Mouse (Mus musculus): Measurements from ENCODE around the gene Psmb3. TPM values are rescaled to one million over a fixed set of nuclear protein-coding genes. Genes with fewer than 3 reads are reported as not detected.
A peak's percentile ranks its signal among the peaks of the same experiment; 100 is the strongest.
"Not testable (repeated sequence)": the region's sequence is repeated elsewhere in the genome, so short reads cannot be mapped to it uniquely, and the experiment has no call there.

The Psmb3 gene
- polyA plus RNA-seq, 1 experiment = 397 TPM

DNA sequence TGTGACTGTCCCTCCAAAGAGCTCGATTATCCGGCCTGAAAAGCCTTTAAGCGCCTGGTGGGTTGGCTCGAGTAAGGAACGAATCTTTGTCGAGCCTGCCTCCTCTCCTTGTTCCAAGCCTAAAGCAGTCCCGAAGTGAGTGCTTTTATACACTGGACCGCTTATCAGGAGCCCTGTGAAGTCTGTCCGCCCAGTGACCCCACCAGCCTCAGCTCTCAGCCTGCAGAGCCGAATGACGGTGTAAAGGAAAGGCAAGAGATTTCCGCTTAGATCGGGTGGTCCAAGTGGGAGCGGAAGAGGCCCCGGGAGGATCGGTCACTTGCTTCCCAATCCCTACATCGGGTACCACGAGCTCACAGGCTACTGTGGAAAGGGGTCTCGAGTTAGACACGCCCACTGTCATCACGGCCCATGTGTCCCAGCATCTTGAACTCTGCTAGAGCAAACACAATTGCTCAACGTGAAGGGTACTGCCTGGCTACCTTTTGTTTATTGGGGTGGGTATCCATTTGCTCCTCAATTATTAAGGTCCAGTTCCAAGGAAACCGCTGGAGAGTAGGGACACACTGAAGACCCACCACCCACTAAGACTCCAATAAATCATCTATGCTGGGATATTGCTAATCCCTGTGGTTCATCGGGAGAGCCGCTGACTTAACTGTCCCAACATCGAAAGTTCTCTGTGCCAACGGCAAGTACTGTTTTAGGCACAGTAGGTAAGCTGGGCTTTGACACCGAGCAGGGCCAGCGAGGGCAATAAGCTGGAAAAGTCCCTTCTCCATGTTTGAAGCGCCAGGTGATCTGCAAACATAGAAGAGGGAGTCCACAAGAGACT lies 2.2 kb upstream of the Psmb3 start:
- peak overlapping the region; percentile 79 for H3K4me3 ChIP-seq (ENCODE audit: insufficient read depth, low read depth, low read length)
- WGBS = 26% methylated on average over 30 of the region's 30 CpGs
- H3K27ac ChIP-seq (ENCODE audit: insufficient read depth, low read depth, low read length) = peak overlapping the region; percentile 98
- peak; percentile 40 for DNase-seq
- TF ChIP-seq POLR2A (IDR thresholded peaks at IDR 0.05; ENCODE audit: low read depth, low read length) = no peak
- TF ChIP-seq CTCF (conservative IDR thresholded peaks at IDR 0.05; ENCODE audit: insufficient read depth, insufficient read length, low read depth, low read length) = no peak
- H3K4me1 ChIP-seq (ENCODE audit: control insufficient read depth, insufficient read depth, low read length) = peaks cover 13% of the 10 kb centered on the region; the same call in 1 of the 2 replicates
- H3K36me3 ChIP-seq (ENCODE audit: control insufficient read depth, insufficient read depth, low read length) = no peaks in the 10 kb centered on the region
- no peaks in the 10 kb centered on the region for H3K27me3 ChIP-seq (replicated peaks; ENCODE audit: control insufficient read depth, insufficient read depth, low read length)

DNA sequence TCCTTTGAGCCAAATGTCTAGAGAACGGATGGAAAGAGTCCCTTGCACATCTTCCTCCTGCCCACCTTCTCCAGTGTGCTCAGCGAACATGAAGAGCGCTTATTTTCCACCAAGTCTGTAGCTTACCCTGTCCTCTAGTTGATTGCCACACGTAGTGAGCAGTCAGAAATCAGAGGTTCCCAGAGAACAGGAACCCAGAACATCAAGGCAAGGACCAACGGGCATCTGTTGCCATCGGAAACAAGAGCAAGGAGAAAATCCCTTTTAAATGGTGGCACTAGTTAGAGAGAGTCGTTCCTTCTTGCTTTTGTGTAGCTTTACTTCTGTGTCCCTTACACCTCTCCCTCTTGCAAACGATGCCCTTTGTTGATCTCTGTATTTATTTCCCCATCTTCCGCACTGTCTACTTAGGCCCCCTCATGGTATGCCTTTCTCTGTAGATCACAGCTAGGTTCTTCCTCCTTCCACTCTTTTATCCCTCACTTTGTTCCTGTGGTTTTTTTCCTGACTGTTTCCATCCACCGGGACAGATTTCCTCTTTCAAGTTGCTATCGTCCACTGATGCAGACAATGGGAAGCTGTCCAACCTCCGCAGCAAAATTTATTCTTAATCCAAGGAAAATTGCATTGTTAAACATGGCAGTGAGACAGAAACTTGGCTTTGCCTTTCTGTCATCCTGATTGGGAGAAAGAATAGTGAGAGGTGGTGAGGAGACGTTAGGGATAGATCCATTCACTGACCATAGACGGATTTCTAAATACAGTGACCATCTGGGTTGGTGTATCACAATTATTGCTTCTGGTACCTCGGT lies 1.4 kb upstream of the Psmb3 start:
- no peaks in the 10 kb centered on the region for H3K36me3 ChIP-seq (ENCODE audit: control insufficient read depth, insufficient read depth, low read length)
- TF ChIP-seq CTCF (conservative IDR thresholded peaks at IDR 0.05; ENCODE audit: insufficient read depth, insufficient read length, low read depth, low read length) (no peak), POLR2A (IDR thresholded peaks at IDR 0.05; ENCODE audit: low read depth, low read length) (no peak)
- peaks cover 13% of the 10 kb centered on the region; the same call in 1 of the 2 replicates for H3K4me1 ChIP-seq (ENCODE audit: control insufficient read depth, insufficient read depth, low read length)
- DNase-seq = no peak
- H3K4me3 ChIP-seq (ENCODE audit: insufficient read depth, low read depth, low read length) = no peak overlapping the region
- 54% methylated on average over 15 of the region's 15 CpGs for WGBS
- H3K27ac ChIP-seq (ENCODE audit: insufficient read depth, low read depth, low read length) = no peak overlapping the region
- no peaks in the 10 kb centered on the region for H3K27me3 ChIP-seq (replicated peaks; ENCODE audit: control insufficient read depth, insufficient read depth, low read length)

DNA sequence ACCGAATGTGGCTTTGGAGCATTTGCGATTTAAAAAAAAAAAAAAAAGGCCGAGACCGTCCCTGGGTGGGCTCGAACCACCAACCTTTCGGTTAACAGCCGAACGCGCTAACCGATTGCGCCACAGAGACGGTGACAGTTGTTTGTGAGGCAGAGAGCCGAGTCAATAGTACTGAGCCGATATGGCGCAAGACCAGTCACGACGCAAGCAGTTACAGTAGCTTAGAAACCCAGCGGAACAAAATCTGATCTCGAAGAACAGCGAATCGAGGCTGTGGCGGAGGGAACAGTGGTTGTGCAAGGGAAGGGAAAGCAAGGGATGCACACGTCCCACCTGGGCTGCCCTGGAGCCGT lies 830 bp upstream of the Psmb3 start:
- Histone ChIP-seq H3K4me3 (ENCODE audit: insufficient read depth, low read depth, low read length) (peak overlapping the region; percentile 78), H3K4me1 (ENCODE audit: control insufficient read depth, insufficient read depth, low read length) (peaks cover 13% of the 10 kb centered on the region; the same call in 1 of the 2 replicates), H3K36me3 (ENCODE audit: control insufficient read depth, insufficient read depth, low read length) (no peaks in the 10 kb centered on the region), H3K27me3 (replicated peaks; ENCODE audit: control insufficient read depth, insufficient read depth, low read length) (no peaks in the 10 kb centered on the region), H3K27ac (ENCODE audit: insufficient read depth, low read depth, low read length) (peak overlapping the region; percentile 32; the same call in 1 of the 2 replicates)
- WGBS = under 1% methylated on average over 24 of the region's 24 CpGs
- DNase-seq = peak; percentile 92
- TF ChIP-seq POLR2A (IDR thresholded peaks at IDR 0.05; ENCODE audit: low read depth, low read length) (no peak), CTCF (conservative IDR thresholded peaks at IDR 0.05; ENCODE audit: insufficient read depth, insufficient read length, low read depth, low read length) (no peak)

DNA sequence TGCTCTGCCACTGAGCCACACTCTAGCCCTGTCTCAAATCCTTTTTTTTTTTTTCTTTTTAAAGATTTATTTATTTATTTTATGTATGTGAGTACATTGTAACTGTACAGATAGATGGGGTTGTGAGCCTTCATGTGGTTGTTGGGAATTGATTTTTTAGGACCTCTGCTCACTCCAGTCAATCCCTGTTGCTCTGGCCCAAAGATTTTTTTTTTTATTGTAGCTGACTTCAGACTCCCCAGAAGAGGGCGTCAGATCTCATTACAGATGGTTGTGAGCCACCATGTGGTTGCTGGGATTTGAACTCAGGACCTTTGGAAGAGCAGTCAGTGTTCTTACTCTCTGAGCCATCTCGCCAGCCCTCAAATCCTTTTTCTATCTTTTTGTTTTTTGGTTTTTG lies 6.9 kb downstream of the Psmb3 start:
- H3K36me3 ChIP-seq (ENCODE audit: control insufficient read depth, insufficient read depth, low read length); H3K4me3 ChIP-seq (ENCODE audit: insufficient read depth, low read depth, low read length); DNase-seq; H3K27ac ChIP-seq (ENCODE audit: insufficient read depth, low read depth, low read length); H3K27me3 ChIP-seq (replicated peaks; ENCODE audit: control insufficient read depth, insufficient read depth, low read length); H3K4me1 ChIP-seq (ENCODE audit: control insufficient read depth, insufficient read depth, low read length): not testable (repeated sequence)
- WGBS = 83% methylated on average over 2 of the region's 2 CpGs

DNA sequence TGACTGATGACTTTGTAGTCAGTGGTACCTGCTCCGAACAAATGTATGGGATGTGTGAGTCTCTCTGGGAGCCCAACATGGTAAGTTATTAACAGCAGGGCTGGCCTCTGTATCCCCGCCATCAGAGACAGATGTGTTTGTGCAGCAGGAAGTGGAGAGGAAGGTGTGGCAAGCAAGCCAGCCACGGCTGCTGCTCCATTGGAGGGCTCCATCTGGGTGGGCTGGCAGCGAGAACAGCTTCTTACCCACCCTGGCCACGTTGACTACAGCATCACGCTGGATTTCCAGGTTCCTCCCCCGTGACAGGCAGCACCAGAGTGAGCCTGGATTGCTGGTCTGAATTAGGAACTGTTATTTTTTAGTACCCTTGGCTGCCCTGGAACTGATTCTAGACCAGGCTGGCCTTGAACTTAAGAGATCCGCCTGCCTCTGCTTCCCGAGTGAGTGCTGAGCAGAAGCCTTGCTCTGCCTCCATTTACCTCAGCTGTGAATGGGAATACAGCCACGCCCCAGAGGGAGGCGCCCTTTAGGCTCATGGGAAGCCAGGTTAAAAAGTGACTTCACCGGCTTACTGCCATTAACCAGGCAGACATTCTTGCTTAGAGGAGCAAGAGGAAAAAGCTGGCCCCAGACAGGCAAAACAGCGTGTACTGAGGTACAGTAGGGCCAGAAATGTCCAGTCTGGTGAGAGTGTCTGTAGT lies 8.2 kb downstream of the Psmb3 start:
- H3K27ac ChIP-seq (ENCODE audit: insufficient read depth, low read depth, low read length) = no peak overlapping the region
- H3K36me3 ChIP-seq (ENCODE audit: control insufficient read depth, insufficient read depth, low read length) = no peaks in the 10 kb centered on the region
- H3K4me3 ChIP-seq (ENCODE audit: insufficient read depth, low read depth, low read length) = no peak overlapping the region
- no peaks in the 10 kb centered on the region for H3K27me3 ChIP-seq (replicated peaks; ENCODE audit: control insufficient read depth, insufficient read depth, low read length)
- TF ChIP-seq CTCF (conservative IDR thresholded peaks at IDR 0.05; ENCODE audit: insufficient read depth, insufficient read length, low read depth, low read length) (no peak), POLR2A (IDR thresholded peaks at IDR 0.05; ENCODE audit: low read depth, low read length) (no peak)
- DNase-seq = no peak
- 65% methylated on average over 13 of the region's 13 CpGs for whole genome bisulfite sequencing
- H3K4me1 ChIP-seq (ENCODE audit: control insufficient read depth, insufficient read depth, low read length) = no peaks in the 10 kb centered on the region

DNA sequence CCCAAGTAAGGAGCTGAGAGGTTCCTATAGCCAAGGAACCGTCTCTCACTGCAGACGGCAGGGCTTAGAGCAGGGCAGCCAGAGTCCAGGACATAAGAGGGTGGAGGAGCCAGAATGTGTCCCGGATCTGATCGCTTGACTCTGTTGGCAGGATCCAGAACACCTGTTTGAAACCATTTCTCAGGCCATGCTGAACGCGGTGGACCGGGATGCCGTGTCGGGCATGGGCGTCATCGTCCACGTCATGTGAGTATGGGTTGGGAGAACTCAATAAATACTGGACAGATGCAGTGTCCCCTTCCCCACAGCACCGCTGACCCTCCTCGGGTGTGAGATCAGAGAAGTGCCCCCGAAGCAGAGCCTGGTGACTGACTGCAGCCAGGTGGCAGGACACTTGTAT lies 9.1 kb downstream of the Psmb3 start:
- TF ChIP-seq CTCF (conservative IDR thresholded peaks at IDR 0.05; ENCODE audit: insufficient read depth, insufficient read length, low read depth, low read length) = no peak
- TF ChIP-seq POLR2A (IDR thresholded peaks at IDR 0.05; ENCODE audit: low read depth, low read length) = no peak

DNA sequence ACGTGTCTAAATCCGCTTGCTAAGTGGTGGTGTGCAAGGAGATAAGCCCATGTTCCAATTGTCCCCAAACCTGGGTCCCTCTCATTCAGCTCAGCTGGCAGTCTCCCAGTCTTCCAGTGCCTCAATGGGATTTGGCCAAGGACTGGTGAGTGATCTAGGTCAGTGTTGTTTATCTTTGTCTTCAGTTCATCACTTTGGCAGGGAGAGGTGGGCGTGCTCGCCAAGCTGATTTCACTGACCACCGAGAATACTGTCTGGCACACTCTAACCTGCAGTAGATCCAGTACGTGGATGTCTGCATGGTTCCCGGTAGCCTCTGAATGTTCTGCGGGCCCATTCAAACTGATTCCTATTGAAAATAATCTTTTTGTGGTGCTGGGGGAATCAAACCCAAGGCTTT lies 10.7 kb downstream of the Psmb3 start:
- H3K4me3 ChIP-seq (ENCODE audit: insufficient read depth, low read depth, low read length) = no peak overlapping the region
- WGBS = 91% methylated on average over 8 of the region's 8 CpGs
- no peak for DNase-seq
- TF ChIP-seq POLR2A (IDR thresholded peaks at IDR 0.05; ENCODE audit: low read depth, low read length) (no peak), CTCF (conservative IDR thresholded peaks at IDR 0.05; ENCODE audit: insufficient read depth, insufficient read length, low read depth, low read length) (no peak)
- no peaks in the 10 kb centered on the region for H3K4me1 ChIP-seq (ENCODE audit: control insufficient read depth, insufficient read depth, low read length)
- H3K27me3 ChIP-seq (replicated peaks; ENCODE audit: control insufficient read depth, insufficient read depth, low read length) = no peaks in the 10 kb centered on the region
- H3K36me3 ChIP-seq (ENCODE audit: control insufficient read depth, insufficient read depth, low read length) = no peaks in the 10 kb centered on the region
- no peak overlapping the region for H3K27ac ChIP-seq (ENCODE audit: insufficient read depth, low read depth, low read length)

More for the DNA sequence above, 9.1 kb downstream of the Psmb3 start:
- Histone ChIP-seq H3K27ac (ENCODE audit: insufficient read depth, low read depth, low read length) (no peak overlapping the region), H3K36me3 (ENCODE audit: control insufficient read depth, insufficient read depth, low read length) (no peaks in the 10 kb centered on the region), H3K4me1 (ENCODE audit: control insufficient read depth, insufficient read depth, low read length) (no peaks in the 10 kb centered on the region), H3K27me3 (replicated peaks; ENCODE audit: control insufficient read depth, insufficient read depth, low read length) (no peaks in the 10 kb centered on the region), H3K4me3 (ENCODE audit: insufficient read depth, low read depth, low read length) (no peak overlapping the region)
- no peak for DNase-seq
- 87% methylated on average over 15 of the region's 15 CpGs for WGBS
